Mouse (Mus musculus): ENCODE data around the gene Cgn. TPM values are rescaled to one million over a fixed set of nuclear protein-coding genes. Genes with fewer than 3 reads are reported as not detected.
"Not testable (repeated sequence)": the region's sequence is repeated elsewhere in the genome, so short reads cannot be mapped to it uniquely, and the experiment has no call there.

The Cgn gene
- total RNA-seq, 2 experiments from 2014 or later, result not detected

DNA sequence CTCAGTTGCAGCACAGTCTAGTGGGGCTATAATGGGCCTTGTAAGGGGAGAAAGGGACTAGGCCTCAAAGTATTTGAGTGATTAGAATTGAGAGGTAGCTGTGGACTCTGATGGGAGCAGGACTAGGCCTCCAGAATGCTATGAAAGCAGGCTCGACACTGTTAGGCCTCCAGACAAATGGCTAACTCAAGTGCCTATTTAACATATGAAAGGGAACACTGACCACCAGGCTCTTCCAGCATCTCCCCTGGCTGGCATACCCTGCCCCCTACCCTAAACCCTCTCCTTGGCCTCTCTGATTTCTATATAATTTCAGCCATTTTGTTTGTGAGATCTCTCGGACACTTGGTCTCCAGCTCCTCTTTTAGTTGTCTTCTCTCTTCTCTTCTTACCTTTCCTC lies 8.1 kb upstream of the Cgn start:
- no peak for ATAC-seq (replicated peaks; ENCODE audit: low FRiP score, poor library complexity, severe bottlenecking)

- ATAC-seq (replicated peaks; ENCODE audit: low FRiP score, poor library complexity, severe bottlenecking), result no peak
Observed at GRCm38 (mm10) chr3:94793672-94794071, 7.4 kb upstream of the Cgn start.

GRCm38 (mm10) chr3:94792258-94792657 lies 6.0 kb upstream of the Cgn start:
- no peak for ATAC-seq (replicated peaks; ENCODE audit: low FRiP score, poor library complexity, severe bottlenecking)

DNA sequence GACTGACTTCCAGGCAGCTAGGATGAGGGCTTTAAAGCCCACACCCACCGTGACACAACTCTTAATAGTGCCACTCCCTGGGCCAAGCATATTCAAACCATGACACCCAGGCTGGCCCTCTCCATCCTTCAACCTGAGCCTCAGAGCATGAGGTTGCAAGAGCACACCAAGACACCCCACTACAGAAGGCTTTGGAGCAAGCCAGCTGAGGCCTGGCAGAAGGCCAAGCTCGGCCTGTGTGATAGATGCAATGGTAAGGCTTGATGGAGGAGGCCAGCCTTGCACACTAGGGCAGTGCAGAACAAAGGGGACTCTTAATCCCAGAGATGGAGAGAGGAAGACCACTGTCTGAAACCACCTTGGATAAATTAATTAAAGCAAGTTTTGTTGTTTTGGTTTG lies 3.2 kb upstream of the Cgn start:
- ATAC-seq (replicated peaks; ENCODE audit: low FRiP score, poor library complexity, severe bottlenecking), result no peak

DNA sequence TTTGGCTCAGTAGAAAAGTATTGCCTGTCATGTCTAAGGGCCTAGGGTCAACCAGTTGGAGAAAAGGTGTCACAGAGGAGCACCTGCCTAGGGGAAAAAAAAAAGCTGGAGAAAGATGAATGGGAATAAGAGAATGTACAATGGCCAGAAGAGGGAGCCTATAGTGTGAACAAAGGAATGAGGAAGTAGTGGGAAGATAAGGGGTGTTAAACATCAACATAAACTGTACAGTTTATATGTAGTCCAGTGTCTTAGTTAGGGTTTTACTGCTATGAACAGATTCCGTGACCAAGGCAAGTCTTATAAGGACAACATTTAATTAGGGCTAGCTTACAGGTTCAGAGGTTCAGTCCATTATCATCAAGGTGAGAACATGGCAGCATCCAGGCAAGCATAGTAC lies 2.8 kb upstream of the Cgn start:
- no peak for ATAC-seq (replicated peaks; ENCODE audit: low FRiP score, poor library complexity, severe bottlenecking)

GRCm38 (mm10) chr3:94787122-94787780 lies 959 bp upstream of the Cgn start:
- no peak for ATAC-seq (replicated peaks; ENCODE audit: low FRiP score, poor library complexity, severe bottlenecking)

DNA sequence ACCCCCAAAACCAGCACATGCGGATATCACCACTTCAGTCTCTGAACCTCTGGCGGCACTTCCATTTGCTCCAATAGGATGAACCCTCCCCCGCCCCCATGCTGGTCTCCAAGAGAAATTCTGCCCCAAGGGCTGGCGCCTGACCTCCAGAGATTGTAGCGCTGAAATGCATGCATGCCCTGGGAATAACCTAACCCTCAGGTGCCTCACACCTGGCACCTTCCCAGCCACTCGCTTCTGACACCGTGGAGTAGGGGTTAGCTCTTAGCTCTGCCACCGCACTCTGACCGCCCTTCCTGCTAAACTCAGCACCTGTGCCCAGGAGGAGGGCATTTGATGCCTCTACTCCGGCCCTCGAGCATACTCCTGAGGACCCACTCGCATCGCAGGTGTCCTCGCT lies 334 bp downstream of the Cgn start:
- ATAC-seq (replicated peaks; ENCODE audit: low FRiP score, poor library complexity, severe bottlenecking), result no peak; the same call in 1 of the 2 replicates

DNA sequence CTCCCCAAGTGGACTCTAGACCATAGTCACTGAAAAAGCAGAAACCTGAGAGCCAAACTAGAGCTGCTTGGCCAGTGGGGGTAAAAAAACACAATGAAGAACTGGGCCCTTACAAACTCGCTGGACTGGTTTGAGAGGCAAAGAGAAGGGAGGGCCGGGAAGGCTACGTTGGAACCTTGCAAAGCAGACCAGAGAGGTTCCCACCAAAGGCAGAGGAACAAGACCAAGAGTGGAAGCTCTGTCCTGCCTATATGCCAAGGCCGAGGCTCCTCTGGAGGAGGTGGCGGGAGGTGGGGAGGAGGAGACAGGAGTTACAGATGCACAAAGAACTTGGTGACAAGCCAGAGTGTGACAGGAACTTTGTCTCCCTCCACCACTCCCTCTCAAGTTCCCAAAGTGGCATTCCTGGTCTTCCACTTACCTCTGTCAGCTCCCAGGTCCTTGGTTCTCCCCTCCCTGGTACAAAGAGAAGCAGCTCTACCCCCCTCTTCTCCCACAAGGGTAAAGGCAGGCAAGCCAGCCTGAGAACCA lies 2.1 kb downstream of the Cgn start:
- ATAC-seq (replicated peaks; ENCODE audit: low FRiP score, poor library complexity, severe bottlenecking), result no peak

- ATAC-seq (replicated peaks; ENCODE audit: low FRiP score, poor library complexity, severe bottlenecking), result no peak
Observed at GRCm38 (mm10) chr3:94783462-94783931, 2.8 kb downstream of the Cgn start.

- no peak for ATAC-seq (replicated peaks; ENCODE audit: low FRiP score, poor library complexity, severe bottlenecking)
Observed at GRCm38 (mm10) chr3:94782936-94783335, 3.4 kb downstream of the Cgn start.

DNA sequence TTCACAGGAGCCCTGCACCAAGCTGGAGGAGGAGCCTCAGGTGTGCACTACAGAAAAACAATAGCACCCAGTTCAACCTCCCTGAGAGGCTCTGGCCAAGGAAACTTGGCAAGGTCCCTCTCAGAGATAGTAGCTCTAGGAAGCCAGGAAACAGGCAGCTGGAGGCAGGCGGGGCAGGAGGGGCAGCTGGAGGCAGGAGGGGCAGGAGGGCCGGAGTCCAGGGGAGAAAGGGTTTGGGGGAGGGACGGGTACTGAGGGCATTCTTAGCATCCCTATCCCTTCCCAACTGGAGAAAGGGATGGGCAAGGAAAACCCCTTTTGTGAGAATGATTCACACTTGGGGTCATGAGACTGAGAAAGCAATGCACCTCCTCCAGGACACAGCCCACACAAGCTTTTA lies 4.9 kb downstream of the Cgn start:
- ATAC-seq (replicated peaks; ENCODE audit: low FRiP score, poor library complexity, severe bottlenecking), result no peak

- ATAC-seq (replicated peaks; ENCODE audit: low FRiP score, poor library complexity, severe bottlenecking), result no peak
Observed at GRCm38 (mm10) chr3:94775886-94776285, 10.4 kb downstream of the Cgn start.

GRCm38 (mm10) chr3:94774039-94774438 lies 12.3 kb downstream of the Cgn start:
- ATAC-seq (replicated peaks; ENCODE audit: low FRiP score, poor library complexity, severe bottlenecking), result no peak

- peak; percentile 71 for ATAC-seq (replicated peaks; ENCODE audit: low FRiP score, poor library complexity, severe bottlenecking)
Observed at GRCm38 (mm10) chr3:94765456-94765855, 20.8 kb downstream of the Cgn start.

GRCm38 (mm10) chr3:94764545-94765292 lies 21.6 kb downstream of the Cgn start:
- ATAC-seq (replicated peaks; ENCODE audit: low FRiP score, poor library complexity, severe bottlenecking), result peak; percentile 72

GRCm38 (mm10) chr3:94758427-94758826 lies 27.9 kb downstream of the Cgn start:
- ATAC-seq (replicated peaks; ENCODE audit: low FRiP score, poor library complexity, severe bottlenecking), result peak; percentile 78

- ATAC-seq (replicated peaks; ENCODE audit: low FRiP score, poor library complexity, severe bottlenecking), result peak; percentile 96
Observed at GRCm38 (mm10) chr3:94758056-94758409, 28.3 kb downstream of the Cgn start.

DNA sequence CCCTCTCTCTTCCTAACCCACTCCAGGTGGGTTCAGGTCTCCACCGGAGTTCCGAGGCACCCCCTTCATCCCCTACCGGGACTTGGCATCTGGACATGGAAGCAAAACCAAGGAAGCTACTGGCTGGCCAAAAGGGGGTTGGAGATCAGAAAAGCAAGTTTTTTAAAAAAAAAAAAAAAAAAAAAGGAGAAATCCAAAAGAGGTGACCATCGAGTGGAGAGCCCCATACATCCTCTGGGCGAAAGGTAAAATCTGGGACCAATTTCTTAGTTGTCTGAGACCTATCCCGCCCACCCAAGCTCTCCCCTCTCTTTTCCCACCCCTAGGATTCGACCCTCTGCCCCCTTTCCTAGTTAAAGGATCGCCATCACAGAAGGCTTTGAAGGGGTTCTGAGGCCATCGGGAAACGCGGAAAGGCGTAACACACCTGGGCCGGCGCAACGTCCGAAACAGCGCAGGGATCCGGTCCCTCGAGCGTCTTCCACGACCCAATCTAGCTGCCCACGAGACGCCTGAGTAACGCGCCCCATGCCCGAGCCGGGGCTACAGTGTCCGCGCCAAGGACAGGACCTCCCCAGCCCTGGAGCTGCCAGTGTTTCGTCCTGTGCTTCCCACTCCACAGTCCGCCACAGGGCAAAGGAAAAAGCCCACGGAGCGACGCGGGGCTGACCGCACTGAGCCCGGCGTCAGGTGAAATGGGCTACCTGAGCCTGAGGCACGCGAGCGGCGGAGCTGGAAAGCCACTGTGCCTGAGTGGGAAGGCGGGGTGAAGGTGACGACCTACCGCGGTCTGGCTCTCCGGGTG lies 28.8 kb downstream of the Cgn start:
- peak; percentile 75 for ATAC-seq (replicated peaks; ENCODE audit: low FRiP score, poor library complexity, severe bottlenecking)

- ATAC-seq (replicated peaks; ENCODE audit: low FRiP score, poor library complexity, severe bottlenecking), result no peak
Observed at GRCm38 (mm10) chr3:94745691-94746090, 40.6 kb downstream of the Cgn start.

- not testable (repeated sequence) for ATAC-seq (replicated peaks; ENCODE audit: low FRiP score, poor library complexity, severe bottlenecking)
Observed at GRCm38 (mm10) chr3:94723637-94724036, 62.7 kb downstream of the Cgn start.

Measured in erythroblast, adult 5-6 weeks (primary cell).